Mouse (Mus musculus) liver, adult 2 months (tissue): ENCODE measurements around the gene Ube2n.

Experiments used
- CTCF ChIP-seq: fragments of 200-500 bp; IDR thresholded peaks from 2 replicates; pipeline ENCODE4 v1.5.1; 2011; ENCODE audit warnings: low read depth, low read length, control low read depth
- POLR2A ChIP-seq: fragments of 200-500 bp; IDR thresholded peaks from 2 replicates; pipeline ENCODE4 v1.6.1; 2011; ENCODE audit warnings: low read length, control low read depth; ENCODE audit not compliant: insufficient read depth; ENCODE audit errors: extremely low read depth

GRCm38 (mm10) chr10:95590196-95590595 lies 75.3 kb downstream of the Ube2n start:
- TF ChIP-seq CTCF (no peak), POLR2A (no peak)
